Comparison of ENCODE assay signal across 21 mouse cellular contexts in genomic region chr1:37533181-37533580, GRCm38 (mm10). TPM values are rescaled to one million over a fixed set of nuclear protein-coding genes. Genes with fewer than 3 reads are reported as not detected.
DNase-seq lines count a peak whose midpoint lies in the region; ATAC-seq and TF ChIP-seq lines count a peak whose summit lies in the region.
"Had no signal": no experiment of that assay in that cellular context is flagged by ENCODE, and none has a peak within 500 bp of the region (broad histone marks: within the 10 kb centered on the region; RNA-seq: fewer than 3 reads in every experiment).

No protein-coding gene starts in this region.

- no peaks in the 10 kb centered on the region for H3K27me3 ChIP-seq in midbrain, postnatal 0 days (ENCODE audit: insufficient read depth, low read length)
- no peaks in the 10 kb centered on the region for H3K27me3 ChIP-seq in midbrain, embryonic 11.5 days (ENCODE audit: control insufficient read depth, insufficient read depth, low read length)
- H3K27me3 ChIP-seq: heart, embryonic 12.5 days; hindbrain, embryonic 12.5 days; limb, embryonic 15.5 days; liver, embryonic 15.5 days; stomach, embryonic 15.5 days had no signal

- H3K4me2 ChIP-seq in midbrain, postnatal 0 days (ENCODE audit: low read depth, low read length, poor library complexity, severe bottlenecking), result no peak overlapping the region
- H3K4me2 ChIP-seq in midbrain, embryonic 11.5 days, result no peak overlapping the region
- H3K4me2 ChIP-seq: heart, embryonic 12.5 days; hindbrain, embryonic 12.5 days; limb, embryonic 15.5 days; liver, embryonic 15.5 days; stomach, embryonic 15.5 days had no signal

- TF ChIP-seq CTCF in midbrain, postnatal 0 days (IDR thresholded peaks at IDR 0.05), result no peak
- no peak for TF ChIP-seq CTCF in lung, adult 2 months (IDR thresholded peaks at IDR 0.05; ENCODE audit: insufficient read depth, low read length)

- no peak overlapping the region for H3K4me3 ChIP-seq in midbrain, postnatal 0 days (ENCODE audit: low read depth, low read length)
- H3K4me3 ChIP-seq in midbrain, embryonic 11.5 days (ENCODE audit: low read depth, low read length), result no peak overlapping the region
- H3K4me3 ChIP-seq in lung, adult 2 months (replicated peaks; ENCODE audit: extremely low read depth, low read depth, low read length), result no peak overlapping the region
- H3K4me3 ChIP-seq: heart, embryonic 12.5 days; hindbrain, embryonic 12.5 days; left cerebral cortex, adult 2 months; limb, embryonic 15.5 days; liver, embryonic 15.5 days; stomach, embryonic 15.5 days had no signal

- 84% methylated on average over 7 of the region's 7 CpGs for WGBS in midbrain, postnatal 0 days
- 95% methylated on average over 7 of the region's 7 CpGs for WGBS in midbrain, embryonic 11.5 days
- 91% methylated on average over 7 of the region's 7 CpGs for WGBS in lung, adult 2 months

- no peak overlapping the region for H3K9ac ChIP-seq in midbrain, postnatal 0 days (replicated peaks; ENCODE audit: low read length, poor library complexity, severe bottlenecking)
- no peak overlapping the region for H3K9ac ChIP-seq in midbrain, embryonic 11.5 days (ENCODE audit: low read length)
- H3K9ac ChIP-seq: heart, embryonic 12.5 days; hindbrain, embryonic 12.5 days; limb, embryonic 15.5 days; liver, embryonic 15.5 days; stomach, embryonic 15.5 days had no signal

- ATAC-seq in frontal cortex, adult (ENCODE audit: low TSS enrichment), result peak; percentile 33; the same call in 1 of the 2 replicates
- no peak for ATAC-seq in midbrain, postnatal 0 days (ENCODE audit: low FRiP score)
- no peak for ATAC-seq in midbrain, embryonic 11.5 days (ENCODE audit: low FRiP score)
- ATAC-seq: midbrain, embryonic 16.5 days had no signal

- H3K9me3 ChIP-seq in midbrain, postnatal 0 days (ENCODE audit: low read length), result no peaks in the 10 kb centered on the region
- no peaks in the 10 kb centered on the region for H3K9me3 ChIP-seq in midbrain, embryonic 11.5 days (ENCODE audit: control insufficient read depth, low read length)
- H3K9me3 ChIP-seq: heart, embryonic 12.5 days; hindbrain, embryonic 12.5 days; limb, embryonic 15.5 days; liver, embryonic 15.5 days; stomach, embryonic 15.5 days had no signal

- H3K27ac ChIP-seq in midbrain, postnatal 0 days (ENCODE audit: low read depth, low read length), result no peak overlapping the region
- no peak overlapping the region for H3K27ac ChIP-seq in midbrain, embryonic 11.5 days (ENCODE audit: low read depth, low read length)
- H3K27ac ChIP-seq: hindbrain, embryonic 12.5 days; left cerebral cortex, adult 2 months; limb, embryonic 15.5 days; liver, embryonic 15.5 days; stomach, embryonic 15.5 days had no signal

- DNase-seq in frontal cortex, postnatal 25 days (ENCODE audit: low spot score in 2 of 2), result no peak
- peak; percentile 14 for DNase-seq in midbrain, postnatal 0 days (ENCODE audit: low spot score)
- no peak for DNase-seq in midbrain, embryonic 11.5 days (ENCODE audit: low spot score, missing footprints)
- DNase-seq in cerebellum, postnatal 10 days, result peak; percentile 30 to 58
- DNase-seq in lung, adult 2 months, result no peak
- DNase-seq in embryo, embryonic 10 days (ENCODE audit: low spot score), result no peak
- DNase-seq: adrenal gland, postnatal 25 days; heart, postnatal 10 days; kidney, adult 18-20 months; kidney, postnatal 4 days; lung, postnatal 4 days; right cerebral cortex, postnatal 4 days; thymus, postnatal 25 days had no signal

- no peaks in the 10 kb centered on the region; the same call in 1 of the 2 replicates for H3K4me1 ChIP-seq in midbrain, postnatal 0 days (ENCODE audit: insufficient read depth, low read length)
- H3K4me1 ChIP-seq in midbrain, embryonic 11.5 days (ENCODE audit: control insufficient read depth, insufficient read depth, low read length), result no peaks in the 10 kb centered on the region
- H3K4me1 ChIP-seq in lung, adult 2 months (ENCODE audit: control insufficient read depth, insufficient read depth, low read length), result no peaks in the 10 kb centered on the region
- H3K4me1 ChIP-seq: heart, embryonic 12.5 days; hindbrain, embryonic 12.5 days; liver, embryonic 15.5 days; stomach, embryonic 15.5 days had no signal

- no peak for TF ChIP-seq POLR2A in lung, adult 2 months (IDR thresholded peaks at IDR 0.05; ENCODE audit: borderline replicate concordance, extremely low read depth, low read depth, low read length)

- 0 out of 2 replicates have a peak, but pooled peaks cover 3% of the 10 kb centered on the region for H3K36me3 ChIP-seq in midbrain, postnatal 0 days (ENCODE audit: insufficient read depth, low read length)
- no peaks in the 10 kb centered on the region for H3K36me3 ChIP-seq in midbrain, embryonic 11.5 days (ENCODE audit: control insufficient read depth, insufficient read depth, low read length)
- H3K36me3 ChIP-seq: heart, embryonic 12.5 days; hindbrain, embryonic 12.5 days; liver, embryonic 15.5 days had no signal

RNA-seq across cellular contexts. Expression of gene Mgat4a, which starts 7.6 kb away (rescaled TPM):
- total RNA-seq in midbrain, postnatal 0 days (2014; rRNA removed), result 27.8 and 28.1 TPM in 2 replicates
- 8.1 and 9.2 TPM in 2 replicates for polyA plus RNA-seq in midbrain, postnatal 0 days (2015; fragmentation: Nextera tagmentation; extraction: Ambion mirVana)
- 2.9 and 5.7 TPM in 2 replicates for polyA plus RNA-seq in midbrain, embryonic 11.5 days (2014; fragmentation: Nextera tagmentation; extraction: Ambion mirVana)
- 3.0 and 4.2 TPM in 2 replicates for polyA plus RNA-seq in lung, adult 2 months (2012; rRNA removed)

Comparison
In these comparisons a context has a peak if more than half of its experiments do, and no peak if none do; other contexts are left out.
1. DNase-seq: peak in midbrain, postnatal 0 days (single experiment) and cerebellum, postnatal 10 days (2 of 2); none in frontal cortex, postnatal 25 days (0 of 2), midbrain, embryonic 11.5 days (single experiment), lung, adult 2 months (single experiment) and embryo, embryonic 10 days (single experiment).